Mouse (Mus musculus): ENCODE measurements at regions not wholly inside any gene's neighbourhood (a gene's known extent, or its start where the extent isn't known, plus 50 kb on each side); places are given as distances from the start of the nearest gene placed in this dataset.

GRCm38 (mm10) chr1:52328507-52328906 is 95.5 kb upstream of the Gls start:
- TF ChIP-seq CTCF (conservative IDR thresholded peaks at IDR 0.05; ENCODE audit: insufficient read depth, insufficient read length, low read depth, low read length) (no peak), POLR2A (IDR thresholded peaks at IDR 0.05; ENCODE audit: low read depth, low read length) (no peak)
